ENCODE assay signal across 29 mouse cellular contexts in the genomic region with DNA sequence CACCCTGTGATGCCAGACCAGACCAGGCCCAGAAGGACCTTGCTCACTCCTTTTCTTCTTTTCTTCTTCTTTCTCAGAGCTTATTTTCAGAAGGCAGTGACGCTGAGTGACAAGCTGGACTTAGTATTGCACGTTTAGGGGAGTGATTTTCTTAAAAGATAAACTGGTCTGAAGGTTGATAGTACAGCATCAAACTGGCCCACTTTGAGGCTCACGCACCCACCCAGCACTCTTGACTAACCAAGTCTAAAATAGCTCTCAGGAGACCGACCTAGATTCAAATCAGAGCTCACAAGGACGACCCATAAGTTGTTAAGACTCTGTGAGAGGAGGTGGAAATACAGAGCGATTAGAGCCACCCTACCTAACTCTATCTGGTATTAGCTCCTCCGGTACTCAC. TPM values are rescaled to one million over a fixed set of nuclear protein-coding genes. Genes with fewer than 3 reads are reported as not detected.
DNase-seq lines count a peak whose midpoint lies in the region; ATAC-seq and TF ChIP-seq lines count a peak whose summit lies in the region.
"Had no signal": no experiment of that assay in that cellular context is flagged by ENCODE, and none has a peak within 500 bp of the region (broad histone marks: within the 10 kb centered on the region; RNA-seq: fewer than 3 reads in every experiment).

No protein-coding gene starts in this region.

- H3K9me3 ChIP-seq in intestine, embryonic 14.5 days (ENCODE audit: control insufficient read depth, low read length) = no peaks in the 10 kb centered on the region
- H3K9me3 ChIP-seq in intestine, embryonic 16.5 days (ENCODE audit: control insufficient read depth, low read length) = no peaks in the 10 kb centered on the region
- H3K9me3 ChIP-seq in limb, embryonic 14.5 days (ENCODE audit: control insufficient read depth, low read length) = no peaks in the 10 kb centered on the region
- no peaks in the 10 kb centered on the region for H3K9me3 ChIP-seq in hindbrain, embryonic 10.5 days
- H3K9me3 ChIP-seq: heart, embryonic 15.5 days; hindbrain, embryonic 12.5 days; midbrain, embryonic 15.5 days; neural tube, embryonic 12.5 days had no signal

- H3K4me3 ChIP-seq in intestine, embryonic 14.5 days (ENCODE audit: low read depth, low read length) = no peak overlapping the region
- H3K4me3 ChIP-seq in intestine, embryonic 16.5 days (ENCODE audit: low read length) = no peak overlapping the region
- H3K4me3 ChIP-seq in embryonic fibroblast, embryonic 13.5 days (ENCODE audit: insufficient read depth, low read length) = no peak overlapping the region
- peak overlapping the region; percentile 74 for H3K4me3 ChIP-seq in limb, embryonic 14.5 days (replicated peaks; ENCODE audit: low read length)
- H3K4me3 ChIP-seq in hindbrain, embryonic 10.5 days = no peak overlapping the region
- H3K4me3 ChIP-seq: gastrocnemius, adult 2 months; hindbrain, embryonic 12.5 days; midbrain, embryonic 15.5 days; neural tube, embryonic 12.5 days had no signal

- no peak overlapping the region for H3K27ac ChIP-seq in intestine, embryonic 14.5 days (ENCODE audit: low read depth)
- no peak overlapping the region for H3K27ac ChIP-seq in intestine, embryonic 16.5 days (ENCODE audit: low read length)
- H3K27ac ChIP-seq in embryonic fibroblast, embryonic 13.5 days (ENCODE audit: insufficient read depth, low read length) = peak overlapping the region; percentile 51
- peak overlapping the region; percentile 96 for H3K27ac ChIP-seq in limb, embryonic 14.5 days (replicated peaks; ENCODE audit: low read depth, low read length)
- H3K27ac ChIP-seq in hindbrain, embryonic 10.5 days = no peak overlapping the region
- H3K27ac ChIP-seq: gastrocnemius, adult 2 months; heart, embryonic 15.5 days; hindbrain, embryonic 12.5 days; hindbrain, postnatal 0 days; midbrain, embryonic 15.5 days; neural tube, embryonic 12.5 days had no signal

- H3K36me3 ChIP-seq in intestine, embryonic 14.5 days (ENCODE audit: control insufficient read depth, insufficient read depth, low read length) = no peaks in the 10 kb centered on the region
- no peaks in the 10 kb centered on the region for H3K36me3 ChIP-seq in intestine, embryonic 16.5 days (ENCODE audit: control insufficient read depth, insufficient read depth, low read length)
- H3K36me3 ChIP-seq in limb, embryonic 14.5 days (ENCODE audit: control insufficient read depth, insufficient read depth, low read length) = peaks cover 9% of the 10 kb centered on the region
- no peaks in the 10 kb centered on the region for H3K36me3 ChIP-seq in hindbrain, embryonic 10.5 days
- H3K36me3 ChIP-seq: heart, embryonic 15.5 days; hindbrain, embryonic 12.5 days; midbrain, embryonic 15.5 days; neural tube, embryonic 12.5 days had no signal

- H3K4me2 ChIP-seq in intestine, embryonic 14.5 days (ENCODE audit: low read length) = no peak overlapping the region
- no peak overlapping the region for H3K4me2 ChIP-seq in intestine, embryonic 16.5 days (ENCODE audit: low read depth, low read length)
- peak overlapping the region; percentile 96 for H3K4me2 ChIP-seq in limb, embryonic 14.5 days (replicated peaks; ENCODE audit: low read depth, low read length, severe bottlenecking)
- H3K4me2 ChIP-seq: heart, embryonic 15.5 days; hindbrain, embryonic 12.5 days; liver, embryonic 11.5 days; midbrain, embryonic 15.5 days; neural tube, embryonic 12.5 days had no signal

- TF ChIP-seq CTCF in embryonic fibroblast, embryonic 13.5 days (IDR thresholded peaks at IDR 0.05; ENCODE audit: borderline replicate concordance, insufficient read depth, low read length) = no peak

- no peak for ATAC-seq in intestine, embryonic 14.5 days (replicated peaks; ENCODE audit: low FRiP score, low TSS enrichment, low read depth)
- ATAC-seq in intestine, embryonic 16.5 days = no peak
- no peak for ATAC-seq in limb, embryonic 14.5 days (ENCODE audit: low FRiP score, low read depth)
- ATAC-seq: CD4-positive, CD25-positive, alpha-beta regulatory T cell, adult 4 months; forebrain, embryonic 16.5 days; hindbrain, postnatal 0 days; intestine, postnatal 0 days; midbrain, embryonic 15.5 days had no signal

- WGBS in intestine, embryonic 14.5 days = 4% methylated on average over 7 of the region's 7 CpGs
- 5% methylated on average over 7 of the region's 7 CpGs for WGBS in intestine, embryonic 16.5 days
- 6% methylated on average over 7 of the region's 7 CpGs for WGBS in limb, embryonic 14.5 days
- 3% methylated on average over 7 of the region's 7 CpGs for WGBS in hindbrain, embryonic 10.5 days

- peaks cover 100% of the 10 kb centered on the region for H3K27me3 ChIP-seq in intestine, embryonic 14.5 days (replicated peaks; ENCODE audit: control insufficient read depth, insufficient read depth, low read length)
- peaks cover 82% of the 10 kb centered on the region for H3K27me3 ChIP-seq in intestine, embryonic 16.5 days (replicated peaks; ENCODE audit: control insufficient read depth, insufficient read depth, low read length)
- peaks cover 33% of the 10 kb centered on the region; the same call in 1 of the 2 replicates for H3K27me3 ChIP-seq in limb, embryonic 14.5 days (ENCODE audit: control insufficient read depth, insufficient read depth, low read length)
- H3K27me3 ChIP-seq in hindbrain, embryonic 10.5 days (ENCODE audit: insufficient read depth, poor library complexity, severe bottlenecking) = peaks cover 100% of the 10 kb centered on the region

- no peak overlapping the region for H3K9ac ChIP-seq in intestine, embryonic 14.5 days (ENCODE audit: low read length)
- no peak overlapping the region for H3K9ac ChIP-seq in intestine, embryonic 16.5 days (ENCODE audit: low read depth, low read length)
- peak overlapping the region; percentile 99 for H3K9ac ChIP-seq in limb, embryonic 14.5 days (ENCODE audit: low read depth, low read length, severe bottlenecking)
- H3K9ac ChIP-seq: heart, embryonic 15.5 days; hindbrain, embryonic 12.5 days; midbrain, embryonic 15.5 days; neural tube, embryonic 12.5 days had no signal

- DNase-seq in intestine, embryonic 14.5 days (ENCODE audit: low spot score) = peak; percentile 55
- DNase-seq in ZHBTc4 (ENCODE audit: low read depth, low spot score) = peak; percentile 9
- DNase-seq in limb, embryonic 14.5 days (ENCODE audit: low spot score) = no peak
- no peak for DNase-seq in heart, adult 11 months
- DNase-seq in hindbrain, embryonic 10.5 days (ENCODE audit: low spot score) = no peak
- DNase-seq: adrenal gland, postnatal 25 days; cerebellum, adult 11-12 months; cerebellum, adult 9-11 months; gastrocnemius, adult 2 months; kidney, postnatal 25 days; lung, postnatal 36 days; right cerebral cortex, postnatal 4 days; thymus, adult 2 months had no signal

- peaks cover 6% of the 10 kb centered on the region; the same call in 1 of the 2 replicates for H3K4me1 ChIP-seq in intestine, embryonic 14.5 days (replicated peaks; ENCODE audit: control insufficient read depth, insufficient read depth, low read length)
- peaks cover 11% of the 10 kb centered on the region for H3K4me1 ChIP-seq in intestine, embryonic 16.5 days (ENCODE audit: control insufficient read depth, insufficient read depth, low read length)
- no peaks in the 10 kb centered on the region for H3K4me1 ChIP-seq in embryonic fibroblast, embryonic 13.5 days (ENCODE audit: control insufficient read depth, insufficient read depth, low read length)
- no peaks in the 10 kb centered on the region; the same call in 1 of the 2 replicates for H3K4me1 ChIP-seq in limb, embryonic 14.5 days (ENCODE audit: control insufficient read depth, insufficient read depth, low read length)
- peaks cover 15% of the 10 kb centered on the region for H3K4me1 ChIP-seq in hindbrain, embryonic 10.5 days (replicated peaks)

- no peak for TF ChIP-seq POLR2A in embryonic fibroblast, embryonic 13.5 days (IDR thresholded peaks at IDR 0.05; ENCODE audit: low read depth, low read length)
- no peak for TF ChIP-seq POLR2A in limb, embryonic 14.5 days (IDR thresholded peaks at IDR 0.05; ENCODE audit: borderline replicate concordance, extremely low read depth, insufficient read depth, insufficient read length)

RNA-seq across cellular contexts. Expression of gene Hoxd13, which starts 1.7 kb away (rescaled TPM):
- not detected in 2 replicates for polyA plus RNA-seq in intestine, embryonic 14.5 days (2014; fragmentation: Nextera tagmentation; extraction: Ambion mirVana)
- polyA plus RNA-seq in intestine, embryonic 16.5 days (2015; fragmentation: Nextera tagmentation; extraction: Ambion mirVana) = 0.18 and 0.32 TPM in 2 replicates
- 17.0 and 20.1 TPM in 2 replicates for polyA plus RNA-seq in embryonic fibroblast, embryonic 13.5 days (2011; ENCODE audit: insufficient read length, low read depth, missing spikeins)
- polyA plus RNA-seq in limb, embryonic 14.5 days (2012; rRNA removed) = 109 and 150 TPM in 2 replicates
- polyA plus RNA-seq in limb, embryonic 14.5 days (2014; fragmentation: Nextera tagmentation; extraction: Ambion mirVana) = 54.6 and 70.5 TPM in 2 replicates
- not detected in 2 replicates for polyA plus RNA-seq in hindbrain, embryonic 10.5 days (2016; fragmentation: Nextera tagmentation; extraction: Ambion mirVana)
- polyA plus RNA-seq: CD4-positive, CD25-positive, alpha-beta regulatory T cell, adult 4 months; embryonic facial prominence, embryonic 14.5 days; forebrain, embryonic 16.5 days; heart, embryonic 15.5 days; hindbrain, embryonic 12.5 days; hindbrain, postnatal 0 days; intestine, postnatal 0 days; liver, embryonic 16.5 days; lung, embryonic 16.5 days; spleen, adult 2 months had no signal

RNA-seq across cellular contexts. Expression of gene Evx2, which starts 7.1 kb away (rescaled TPM):
- not detected in 2 replicates for polyA plus RNA-seq in intestine, embryonic 14.5 days (2014; fragmentation: Nextera tagmentation; extraction: Ambion mirVana)
- 0.05 TPM in 1 of 2 replicates, not detected in the other for polyA plus RNA-seq in intestine, embryonic 16.5 days (2015; fragmentation: Nextera tagmentation; extraction: Ambion mirVana)
- polyA plus RNA-seq in embryonic fibroblast, embryonic 13.5 days (2011; ENCODE audit: insufficient read length, low read depth, missing spikeins) = 0.35 and 0.74 TPM in 2 replicates
- 8.9 and 15.2 TPM in 2 replicates for polyA plus RNA-seq in limb, embryonic 14.5 days (2012; rRNA removed)
- polyA plus RNA-seq in limb, embryonic 14.5 days (2014; fragmentation: Nextera tagmentation; extraction: Ambion mirVana) = 2.3 and 3.4 TPM in 2 replicates
- polyA plus RNA-seq in hindbrain, embryonic 10.5 days (2016; fragmentation: Nextera tagmentation; extraction: Ambion mirVana) = 0.19 and 0.47 TPM in 2 replicates
- polyA plus RNA-seq: CD4-positive, CD25-positive, alpha-beta regulatory T cell, adult 4 months; embryonic facial prominence, embryonic 14.5 days; forebrain, embryonic 16.5 days; heart, embryonic 15.5 days; intestine, postnatal 0 days; kidney, embryonic 14.5 days; liver, embryonic 16.5 days; lung, embryonic 16.5 days; spleen, adult 2 months; thymus, adult 2 months had no signal

RNA-seq across cellular contexts. Expression of gene Hoxd12, which starts 8.4 kb away (rescaled TPM):
- 0.24 and 0.34 TPM in 2 replicates for polyA plus RNA-seq in intestine, embryonic 14.5 days (2014; fragmentation: Nextera tagmentation; extraction: Ambion mirVana)
- polyA plus RNA-seq in intestine, embryonic 16.5 days (2015; fragmentation: Nextera tagmentation; extraction: Ambion mirVana) = 0.32 and 0.60 TPM in 2 replicates
- 2.3 and 3.7 TPM in 2 replicates for polyA plus RNA-seq in embryonic fibroblast, embryonic 13.5 days (2011; ENCODE audit: insufficient read length, low read depth, missing spikeins)
- 43.3 and 58.3 TPM in 2 replicates for polyA plus RNA-seq in limb, embryonic 14.5 days (2012; rRNA removed)
- 38.4 and 53.0 TPM in 2 replicates for polyA plus RNA-seq in limb, embryonic 14.5 days (2014; fragmentation: Nextera tagmentation; extraction: Ambion mirVana)
- polyA plus RNA-seq in hindbrain, embryonic 10.5 days (2016; fragmentation: Nextera tagmentation; extraction: Ambion mirVana) = not detected in 2 replicates
- polyA plus RNA-seq: CD4-positive, CD25-positive, alpha-beta regulatory T cell, adult 4 months; embryonic facial prominence, embryonic 14.5 days; forebrain, embryonic 16.5 days; heart, embryonic 15.5 days; hindbrain, embryonic 12.5 days; hindbrain, postnatal 0 days; liver, embryonic 16.5 days; lung, embryonic 16.5 days; midbrain, embryonic 15.5 days; spleen, adult 2 months; thymus, adult 2 months had no signal

RNA-seq across cellular contexts. Expression of gene Hoxd11, which starts 12.9 kb away (rescaled TPM):
- 3.6 and 4.2 TPM in 2 replicates for polyA plus RNA-seq in intestine, embryonic 14.5 days (2014; fragmentation: Nextera tagmentation; extraction: Ambion mirVana)
- 0.69 and 1.1 TPM in 2 replicates for polyA plus RNA-seq in intestine, embryonic 16.5 days (2015; fragmentation: Nextera tagmentation; extraction: Ambion mirVana)
- polyA plus RNA-seq in embryonic fibroblast, embryonic 13.5 days (2011; ENCODE audit: insufficient read length, low read depth, missing spikeins) = 2.8 and 3.8 TPM in 2 replicates
- polyA plus RNA-seq in limb, embryonic 14.5 days (2012; rRNA removed) = 40.0 and 60.8 TPM in 2 replicates
- 21.4 and 30.0 TPM in 2 replicates for polyA plus RNA-seq in limb, embryonic 14.5 days (2014; fragmentation: Nextera tagmentation; extraction: Ambion mirVana)
- polyA plus RNA-seq in hindbrain, embryonic 10.5 days (2016; fragmentation: Nextera tagmentation; extraction: Ambion mirVana) = not detected in 2 replicates
- polyA plus RNA-seq: CD4-positive, CD25-positive, alpha-beta regulatory T cell, adult 4 months; embryonic facial prominence, embryonic 14.5 days; forebrain, embryonic 16.5 days; heart, embryonic 15.5 days; hindbrain, embryonic 12.5 days; hindbrain, postnatal 0 days; liver, embryonic 16.5 days; lung, embryonic 16.5 days; midbrain, embryonic 15.5 days; spleen, adult 2 months; thymus, adult 2 months had no signal

RNA-seq across cellular contexts. Expression of gene Hoxd10, which starts 25.3 kb away (rescaled TPM):
- 7.8 and 13.7 TPM in 2 replicates for polyA plus RNA-seq in intestine, embryonic 14.5 days (2014; fragmentation: Nextera tagmentation; extraction: Ambion mirVana)
- 3.7 and 4.4 TPM in 2 replicates for polyA plus RNA-seq in intestine, embryonic 16.5 days (2015; fragmentation: Nextera tagmentation; extraction: Ambion mirVana)
- polyA plus RNA-seq in embryonic fibroblast, embryonic 13.5 days (2011; ENCODE audit: insufficient read length, low read depth, missing spikeins) = 3.7 and 4.4 TPM in 2 replicates
- 37.9 and 39.4 TPM in 2 replicates for polyA plus RNA-seq in limb, embryonic 14.5 days (2012; rRNA removed)
- 18.3 and 26.1 TPM in 2 replicates for polyA plus RNA-seq in limb, embryonic 14.5 days (2014; fragmentation: Nextera tagmentation; extraction: Ambion mirVana)
- polyA plus RNA-seq in hindbrain, embryonic 10.5 days (2016; fragmentation: Nextera tagmentation; extraction: Ambion mirVana) = not detected in 2 replicates
- polyA plus RNA-seq: CD4-positive, CD25-positive, alpha-beta regulatory T cell, adult 4 months; forebrain, embryonic 16.5 days; heart, embryonic 15.5 days; hindbrain, embryonic 12.5 days; hindbrain, postnatal 0 days; liver, embryonic 16.5 days; midbrain, embryonic 15.5 days; spleen, adult 2 months; thymus, adult 2 months had no signal

Comparison
In these comparisons a context has a peak if more than half of its experiments do, and no peak if none do; other contexts are left out.
1. DNase-seq: peak in intestine, embryonic 14.5 days (single experiment) and ZHBTc4 (single experiment); none in limb, embryonic 14.5 days (single experiment), heart, adult 11 months (single experiment) and hindbrain, embryonic 10.5 days (single experiment).
2. H3K27ac ChIP-seq: peak in embryonic fibroblast, embryonic 13.5 days (single experiment) and limb, embryonic 14.5 days (single experiment); none in intestine, embryonic 14.5 days (single experiment), intestine, embryonic 16.5 days (single experiment) and hindbrain, embryonic 10.5 days (single experiment).
3. RNA of gene Hoxd13, which starts 1.7 kb away (polyA plus RNA-seq): 54.6 to 150 TPM in limb, embryonic 14.5 days and 17.0 to 20.1 TPM in embryonic fibroblast, embryonic 13.5 days; 0.18 to 0.32 TPM in intestine, embryonic 16.5 days, not detected in intestine, embryonic 14.5 days and not detected in hindbrain, embryonic 10.5 days; every median in the first group is over 10 times any median in the second.